Mouse (Mus musculus) mesoderm, embryonic 11.5 days (tissue): ENCODE measurements around the gene Slco3a1.

Experiments
- DNase-seq: peaks from one replicate; pipeline ENCODE4 v3.0.0-alpha.2; 2012; ENCODE audit warnings: low read depth, low spot score

Gene Slco3a1

GRCm38 (mm10) chr7:74303611-74304300 lies 250.8 kb downstream of the Slco3a1 start:
- no peak for DNase-seq

- no peak for DNase-seq
These were observed 251.5 kb downstream of the Slco3a1 start for GRCm38 (mm10) chr7:74303081-74303480.

GRCm38 (mm10) chr7:74286531-74286930 lies 268.0 kb downstream of the Slco3a1 start:
- no peak for DNase-seq

- no peak for DNase-seq
These were observed 274.2 kb downstream of the Slco3a1 start for GRCm38 (mm10) chr7:74280371-74280770.

GRCm38 (mm10) chr7:74279356-74279755 lies 275.2 kb downstream of the Slco3a1 start:
- no peak for DNase-seq

- DNase-seq: no peak
These were observed 284.5 kb downstream of the Slco3a1 start for GRCm38 (mm10) chr7:74270089-74270394.

GRCm38 (mm10) chr7:74269283-74270088 lies 285.1 kb downstream of the Slco3a1 start:
- DNase-seq: no peak

- no peak for DNase-seq
These were observed 287.9 kb downstream of the Slco3a1 start for GRCm38 (mm10) chr7:74266511-74267168.

GRCm38 (mm10) chr7:74256291-74256690 lies 298.3 kb downstream of the Slco3a1 start:
- DNase-seq: no peak

GRCm38 (mm10) chr7:74252066-74252465 lies 302.5 kb downstream of the Slco3a1 start:
- no peak for DNase-seq

GRCm38 (mm10) chr7:74241236-74241635 lies 313.3 kb downstream of the Slco3a1 start:
- DNase-seq: no peak

- DNase-seq: peak; percentile 64
These were observed 314.0 kb downstream of the Slco3a1 start for GRCm38 (mm10) chr7:74240459-74241172.
